Mouse (Mus musculus) stomach, embryonic 14.5 days (tissue): Measurements from ENCODE around the gene Srsf4. TPM values are rescaled to one million over a fixed set of nuclear protein-coding genes. Genes with fewer than 3 reads are reported as not detected.
A peak's percentile ranks its signal among the peaks of the same experiment; 100 is the strongest.

ENCODE experiments used
- ATAC-seq: fragments of 200-750 bp; cut with Nextera tagmentation; 2 replicates; pipeline ENCODE4 v1.8.0; 2017; ENCODE audit warnings: low read depth, moderate TSS enrichment; ENCODE audit not compliant: insufficient number of reproducible peaks, insufficient read depth, low FRiP score
- H3K27ac ChIP-seq: fragments of 300-500 bp; sonication (generic); 2 replicates; pipeline ENCODE4 v1.5.1; 2014; ENCODE audit warnings: mild to moderate bottlenecking, low read length, moderate library complexity, mixed read lengths
- H3K27me3 ChIP-seq: fragments of 300-500 bp; sonication (generic); 2 replicates; pipeline ENCODE4 v1.6.1; 2014; ENCODE audit warnings: low read length, control low read depth, mixed read lengths; ENCODE audit not compliant: control insufficient read depth, insufficient read depth
- H3K36me3 ChIP-seq: fragments of 300-500 bp; sonication (generic); 2 replicates; pipeline ENCODE4 v1.6.1; 2014; ENCODE audit warnings: mild to moderate bottlenecking, control low read depth, low read length, moderate library complexity, mixed read lengths; ENCODE audit not compliant: control insufficient read depth, insufficient read depth
- H3K4me1 ChIP-seq: fragments of 300-500 bp; sonication (generic); 2 replicates; pipeline ENCODE4 v1.6.1; 2014; ENCODE audit warnings: low read length, control low read depth, mixed read lengths; ENCODE audit not compliant: control insufficient read depth, insufficient read depth
- H3K4me2 ChIP-seq: fragments of 300-500 bp; sonication (generic); replicated peaks from 2 replicates; pipeline ENCODE4 v1.6.1; 2014; ENCODE audit warnings: low read depth, low read length, control low read depth
- H3K4me3 ChIP-seq: fragments of 300-500 bp; sonication (generic); 2 replicates; pipeline ENCODE4 v1.5.1; 2014; ENCODE audit warnings: low read depth, low read length, control low read depth
- H3K9ac ChIP-seq: fragments of 300-500 bp; sonication (generic); replicated peaks from 2 replicates; pipeline ENCODE4 v1.6.1; 2014; ENCODE audit warnings: low read depth, mild to moderate bottlenecking, control low read depth, low read length, moderate library complexity, mixed read lengths
- H3K9me3 ChIP-seq: fragments of 300-500 bp; sonication (generic); 2 replicates; pipeline ENCODE4 v1.6.1; 2016; ENCODE audit warnings: low read depth, low read length, control low read depth; ENCODE audit not compliant: control insufficient read depth
- WGBS: fragments of 180-500 bp; shearing (Covaris S2); extraction: QIAGEN DNeasy Blood & Tissue Kit; methylation state at CpG from one replicate; pipeline ENCODE4 v1.1.7; 2014; 5-methylcytosine and 5-hydroxymethylcytosine counted together
- polyA plus RNA-seq: library from polyadenylated mRNA; unstranded; fragments of >200 nt; fragmentation: Nextera tagmentation; extraction: Ambion mirVana; gene quantifications from 2 replicates; pipeline ENCODE4 v1.2.1, GENCODE M21; 2014

Srsf4 gene
- polyA plus RNA-seq, 1 experiment from 2014 or later: 95.3 TPM

GRCm38 (mm10) chr4:131854950-131855349 is 18.5 kb upstream of the Srsf4 start:
- H3K27me3 ChIP-seq: no peaks in the 10 kb centered on the region
- no peak overlapping the region for H3K9ac ChIP-seq
- no peak overlapping the region for H3K4me3 ChIP-seq
- no peaks in the 10 kb centered on the region for H3K9me3 ChIP-seq
- peaks cover 2% of the 10 kb centered on the region for H3K36me3 ChIP-seq
- H3K4me1 ChIP-seq: peaks cover 3% of the 10 kb centered on the region; the same call in 1 of the 2 replicates
- H3K4me2 ChIP-seq: no peak overlapping the region
- WGBS: 79% methylated on average over 5 of the region's 5 CpGs
- ATAC-seq: no peak
- no peak overlapping the region for H3K27ac ChIP-seq

GRCm38 (mm10) chr4:131860492-131861340 is 12.7 kb upstream of the Srsf4 start:
- 48% methylated on average over 15 of the region's 15 CpGs for WGBS
- H3K36me3 ChIP-seq: peaks cover 14% of the 10 kb centered on the region

GRCm38 (mm10) chr4:131861341-131861739 is 12.1 kb upstream of the Srsf4 start:
- Histone ChIP-seq H3K4me2 (no peak overlapping the region), H3K27ac (no peak overlapping the region), H3K9me3 (no peaks in the 10 kb centered on the region), H3K4me3 (no peak overlapping the region), H3K9ac (no peak overlapping the region), H3K4me1 (no peaks in the 10 kb centered on the region), H3K27me3 (no peaks in the 10 kb centered on the region), H3K36me3 (peaks cover 14% of the 10 kb centered on the region)
- no peak for ATAC-seq
- WGBS: 80% methylated on average over 4 of the region's 4 CpGs

More at GRCm38 (mm10) chr4:131860492-131861340, 12.7 kb upstream of the Srsf4 start:
- Histone ChIP-seq H3K4me2 (no peak overlapping the region), H3K4me1 (no peaks in the 10 kb centered on the region), H3K4me3 (no peak overlapping the region), H3K9me3 (no peaks in the 10 kb centered on the region), H3K9ac (no peak overlapping the region), H3K27me3 (no peaks in the 10 kb centered on the region), H3K27ac (no peak overlapping the region)
- no peak for ATAC-seq

DNA sequence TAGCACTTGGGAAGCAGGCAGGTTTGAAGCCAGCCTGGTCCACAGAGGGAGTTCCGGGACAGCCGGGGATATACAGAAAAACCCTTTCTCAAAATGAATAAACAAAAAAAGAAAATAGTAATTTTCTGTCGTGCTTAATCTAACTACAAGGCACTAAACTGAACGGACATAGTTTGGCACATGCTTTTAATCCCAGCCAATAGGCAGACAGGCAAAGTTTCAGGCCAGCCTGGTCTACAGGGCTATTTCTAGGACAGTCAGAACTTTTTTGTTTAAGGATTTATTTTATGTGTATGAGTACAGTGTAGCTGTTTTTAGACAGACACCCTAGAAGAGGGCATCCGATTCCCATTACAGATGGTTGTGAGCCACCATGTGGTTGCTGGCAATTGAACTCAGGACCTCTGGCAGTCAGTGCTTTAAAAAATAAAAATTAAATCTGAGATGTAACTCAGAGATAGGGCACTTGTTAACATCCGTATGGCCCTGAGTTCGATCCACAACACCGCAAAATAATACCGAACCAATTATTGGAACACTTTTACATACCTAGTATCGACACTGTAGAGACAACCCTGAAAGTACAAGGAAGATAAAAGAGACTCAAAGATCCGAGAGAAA is 635 bp upstream of the Srsf4 start:
- peak overlapping the region; percentile 52 for H3K9ac ChIP-seq
- H3K9me3 ChIP-seq: no peaks in the 10 kb centered on the region
- 6% methylated on average over 11 of the region's 11 CpGs for WGBS
- peak overlapping the region; percentile 84 for H3K27ac ChIP-seq
- peak overlapping the region; percentile 53 for H3K4me2 ChIP-seq
- no peaks in the 10 kb centered on the region for H3K36me3 ChIP-seq
- no peak for ATAC-seq
- H3K27me3 ChIP-seq: no peaks in the 10 kb centered on the region
- H3K4me3 ChIP-seq: peak overlapping the region; percentile 87
- H3K4me1 ChIP-seq: peaks cover 21% of the 10 kb centered on the region

GRCm38 (mm10) chr4:131874169-131874536 is 736 bp downstream of the Srsf4 start:
- under 1% methylated on average over 20 of the region's 20 CpGs for WGBS
- no peak for ATAC-seq

GRCm38 (mm10) chr4:131874567-131874966 is 1.1 kb downstream of the Srsf4 start:
- WGBS: 4% methylated on average over 11 of the region's 11 CpGs
- peak overlapping the region; percentile 99 for H3K9ac ChIP-seq
- H3K36me3 ChIP-seq: no peaks in the 10 kb centered on the region
- ATAC-seq: no peak
- H3K27ac ChIP-seq: peak overlapping the region; percentile 100
- peak overlapping the region; percentile 87 for H3K4me3 ChIP-seq
- no peaks in the 10 kb centered on the region for H3K27me3 ChIP-seq
- peaks cover 25% of the 10 kb centered on the region for H3K4me1 ChIP-seq
- no peaks in the 10 kb centered on the region for H3K9me3 ChIP-seq
- peak overlapping the region; percentile 67 for H3K4me2 ChIP-seq

More at GRCm38 (mm10) chr4:131874169-131874536, 736 bp downstream of the Srsf4 start:
- H3K27ac ChIP-seq: peak overlapping the region; percentile 100
- H3K9me3 ChIP-seq: no peaks in the 10 kb centered on the region
- H3K27me3 ChIP-seq: no peaks in the 10 kb centered on the region
- peak overlapping the region; percentile 87 for H3K4me3 ChIP-seq
- H3K4me2 ChIP-seq: peak overlapping the region; percentile 67
- peak overlapping the region; percentile 99 for H3K9ac ChIP-seq
- H3K4me1 ChIP-seq: peaks cover 22% of the 10 kb centered on the region
- no peaks in the 10 kb centered on the region for H3K36me3 ChIP-seq

DNA sequence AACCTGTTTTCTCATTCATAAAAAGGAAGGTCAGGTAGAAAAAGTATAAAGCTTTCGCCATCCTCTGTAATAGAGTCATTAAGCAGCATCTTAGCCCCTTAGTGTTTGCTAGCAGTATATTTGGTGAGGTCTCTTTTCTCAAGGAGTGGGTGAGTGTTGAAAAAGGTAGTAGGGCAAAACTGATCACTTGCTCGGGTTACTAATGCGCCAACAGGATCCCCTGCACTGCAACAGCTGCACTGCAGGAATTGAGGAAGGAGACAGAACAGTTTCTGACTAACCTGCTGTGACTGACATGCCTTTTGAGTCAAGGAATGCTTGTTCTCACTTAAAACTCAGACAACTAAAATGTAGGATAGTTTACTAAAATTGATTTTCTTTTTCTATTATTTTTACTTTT is 1.8 kb downstream of the Srsf4 start:
- H3K4me2 ChIP-seq: peak overlapping the region; percentile 67
- 0 out of 2 replicates have a peak overlapping the region, but pooled peaks have one; percentile 99 for H3K9ac ChIP-seq
- H3K27ac ChIP-seq: no peak overlapping the region
- WGBS: 33% methylated on average over 3 of the region's 3 CpGs
- peaks cover 31% of the 10 kb centered on the region for H3K4me1 ChIP-seq
- no peaks in the 10 kb centered on the region for H3K27me3 ChIP-seq
- H3K4me3 ChIP-seq: peak overlapping the region; percentile 87
- no peak for ATAC-seq
- H3K36me3 ChIP-seq: no peaks in the 10 kb centered on the region
- no peaks in the 10 kb centered on the region for H3K9me3 ChIP-seq

- no peak for ATAC-seq
- Histone ChIP-seq H3K4me1 (peaks cover 32% of the 10 kb centered on the region), H3K36me3 (no peaks in the 10 kb centered on the region), H3K4me2 (0 out of 2 replicates have a peak overlapping the region, but pooled peaks have one; percentile 67), H3K27ac (no peak overlapping the region), H3K27me3 (no peaks in the 10 kb centered on the region), H3K9ac (no peak overlapping the region), H3K4me3 (no peak overlapping the region), H3K9me3 (no peaks in the 10 kb centered on the region)
- WGBS: 57% methylated on average over 2 of the region's 2 CpGs
These were observed 3.4 kb downstream of the Srsf4 start for GRCm38 (mm10) chr4:131876836-131877235.
